Mouse (Mus musculus): ENCODE measurements at regions not wholly inside any gene's neighbourhood (a gene's known extent, or its start where the extent isn't known, plus 50 kb on each side); places are given as distances from the start of the nearest gene placed in this dataset.
A peak's percentile ranks its signal among the peaks of the same experiment; 100 is the strongest.
"Not testable (repeated sequence)": the region's sequence is repeated elsewhere in the genome, so short reads cannot be mapped to it uniquely, and the experiment has no call there.

DNA sequence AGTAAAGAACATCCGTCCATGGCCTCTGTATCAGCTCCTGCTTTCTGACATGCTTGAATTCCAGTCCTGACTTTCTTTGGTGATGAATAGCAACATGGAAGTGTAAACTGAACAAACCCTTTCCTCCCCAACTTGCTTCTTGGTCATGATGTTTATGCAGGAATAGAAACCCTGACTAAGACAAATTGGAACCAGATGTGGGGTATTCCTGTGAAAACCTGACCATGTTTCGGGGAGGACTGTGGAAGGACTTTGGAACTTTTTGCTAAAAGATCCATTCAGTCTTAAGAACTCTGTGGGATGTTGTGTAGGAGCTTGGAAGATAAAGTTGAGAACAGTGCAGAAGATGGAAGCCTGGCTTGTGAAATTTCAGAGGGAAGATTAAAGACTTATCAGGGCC, 410.0 kb downstream of the Kif2b start:
- DNase-seq (ENCODE audit: low read depth), result not testable (repeated sequence)

DNA sequence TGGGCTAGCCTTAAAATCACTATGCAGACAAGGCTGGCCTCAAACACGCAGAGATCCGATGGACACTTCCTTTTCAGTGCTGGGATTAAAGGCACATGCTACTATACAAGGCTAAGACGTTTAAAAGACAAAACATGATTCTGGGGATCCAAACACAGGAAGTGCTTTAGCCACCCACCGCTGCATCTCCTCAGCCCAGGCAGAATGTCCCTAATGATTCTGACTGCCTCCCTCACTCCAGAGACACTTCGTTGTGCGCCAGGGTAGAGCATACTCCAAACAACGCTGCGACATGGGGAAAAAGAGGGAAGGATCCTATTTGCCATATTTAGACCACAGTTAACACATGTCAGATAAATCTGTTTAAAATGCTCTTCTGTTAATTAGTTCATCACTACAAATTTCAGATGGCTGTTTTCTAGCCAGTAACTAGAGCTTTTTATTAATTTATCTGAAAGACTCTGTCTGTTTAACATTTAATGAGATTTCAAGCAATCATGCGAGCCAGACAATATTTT, 443.5 kb downstream of the Kif2b start:
- DNase-seq (ENCODE audit: low read depth), result no peak

DNA sequence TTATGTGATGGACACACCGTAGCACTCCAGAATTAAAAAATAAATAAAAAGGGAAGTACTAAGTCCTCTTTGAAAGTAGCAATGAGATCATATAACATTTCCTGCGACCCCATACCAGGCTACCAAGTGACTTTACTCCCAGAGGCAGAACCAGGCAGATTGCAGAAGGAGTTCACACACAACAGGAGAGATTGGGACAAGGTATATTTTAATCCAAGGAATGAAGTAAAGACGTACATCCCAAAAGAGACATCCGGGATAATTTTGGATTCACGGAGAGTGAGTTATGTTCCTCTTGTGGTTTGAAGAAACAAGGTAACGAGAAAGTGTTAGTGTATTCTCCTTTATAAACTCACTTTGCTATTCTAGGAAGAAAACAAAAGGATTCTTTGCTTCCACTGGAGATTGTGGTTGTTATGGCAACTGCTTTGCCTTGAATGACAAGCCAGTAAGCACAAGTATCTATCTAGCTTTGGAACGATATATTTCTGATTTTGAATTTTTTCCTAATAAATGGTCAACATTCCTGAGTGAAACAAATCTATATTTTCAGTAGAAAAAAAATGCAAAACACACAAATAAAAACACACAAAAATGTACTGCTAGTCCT, 444.5 kb downstream of the Kif2b start:
- DNase-seq (ENCODE audit: low read depth), result no peak

GRCm38 (mm10) chr11:91131960-91132359, 443.8 kb upstream of the Tom1l1 start:
- DNase-seq (ENCODE audit: low read depth), result no peak

- DNase-seq (ENCODE audit: low read depth), result no peak
These were observed 410.0 kb upstream of the Tom1l1 start for GRCm38 (mm10) chr11:91098186-91098585.

DNA sequence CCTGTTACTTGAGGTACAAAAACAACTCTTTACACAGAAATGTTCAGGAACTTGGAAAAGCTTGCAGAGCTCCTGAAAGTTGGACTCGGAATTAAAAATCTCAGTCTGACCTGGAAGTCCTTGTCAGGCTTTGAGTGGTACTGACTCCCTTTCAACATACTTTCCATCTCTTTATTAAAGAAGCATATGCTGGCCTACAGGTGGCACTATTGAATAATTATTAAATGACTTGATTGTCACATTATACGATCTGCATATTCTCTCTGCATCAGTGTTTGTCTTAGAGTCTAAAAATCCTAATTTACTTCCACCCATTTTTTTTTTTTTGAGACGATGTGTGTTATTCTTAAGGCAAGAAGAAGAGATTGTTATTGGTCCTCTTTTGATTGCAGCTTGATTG, 409.4 kb upstream of the Tom1l1 start:
- peak; percentile 32 for DNase-seq (ENCODE audit: low read depth)

GRCm38 (mm10) chr11:91096000-91096652, 408.0 kb upstream of the Tom1l1 start:
- DNase-seq (ENCODE audit: low read depth), result no peak

- no peak for DNase-seq (ENCODE audit: low read depth)
These were observed 377.2 kb upstream of the Tom1l1 start for GRCm38 (mm10) chr11:91065365-91065764.

DNA sequence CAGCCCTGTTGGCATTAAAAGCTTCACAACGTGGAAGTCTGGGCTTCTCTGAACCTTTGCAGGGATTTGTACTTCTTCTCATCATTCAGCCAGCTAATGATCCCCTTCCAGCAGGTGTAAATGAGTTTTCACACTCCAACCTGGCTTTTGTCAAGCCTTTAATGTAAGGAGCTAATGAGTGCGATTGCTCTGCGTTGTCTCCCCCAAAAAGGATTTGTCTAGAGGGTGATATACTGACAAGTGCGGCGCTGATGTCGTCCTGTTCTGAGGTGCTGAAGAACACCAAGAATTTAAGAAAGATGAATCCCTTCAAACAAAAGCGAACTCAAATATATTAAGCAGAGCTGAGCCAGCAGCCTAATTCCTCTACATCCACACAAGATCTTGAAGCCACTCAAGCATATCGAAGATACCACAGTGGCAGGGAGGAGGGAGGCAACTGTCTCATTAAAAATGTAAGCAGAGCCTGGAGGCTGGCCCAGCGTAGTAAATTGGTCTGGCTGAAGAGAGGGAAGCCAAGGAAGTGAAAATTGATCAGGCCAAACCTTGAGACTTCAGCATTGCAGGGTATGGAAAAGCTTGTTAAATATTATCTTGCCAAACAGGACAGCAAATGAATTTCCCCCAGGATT, 368.9 kb upstream of the Tom1l1 start:
- no peak for DNase-seq (ENCODE audit: low read depth)

- no peak for DNase-seq (ENCODE audit: low read depth)
These were observed 365.2 kb upstream of the Tom1l1 start for GRCm38 (mm10) chr11:91053321-91053720.

- no peak for DNase-seq (ENCODE audit: low read depth)
These were observed 363.5 kb upstream of the Tom1l1 start for GRCm38 (mm10) chr11:91051646-91052045.

- no peak for DNase-seq (ENCODE audit: low read depth)
These were observed 353.3 kb upstream of the Tom1l1 start for GRCm38 (mm10) chr11:91041486-91041885.
